Mouse (Mus musculus) thymus, postnatal 4 days (tissue): ENCODE measurements around the gene E2f6.

ENCODE experiments used
- DNase-seq: peaks from one replicate; pipeline ENCODE4 v3.0.0; 2021

Gene E2f6

GRCm38 (mm10) chr12:16810525-16811431 is at the start of gene E2f6:
Gene E2f6 (plus strand): TSS chr12:16810963.
- DNase-seq: peak; percentile 89

GRCm38 (mm10) chr12:16761461-16761860 is 49.3 kb upstream of the E2f6 start:
- no peak for DNase-seq

DNA sequence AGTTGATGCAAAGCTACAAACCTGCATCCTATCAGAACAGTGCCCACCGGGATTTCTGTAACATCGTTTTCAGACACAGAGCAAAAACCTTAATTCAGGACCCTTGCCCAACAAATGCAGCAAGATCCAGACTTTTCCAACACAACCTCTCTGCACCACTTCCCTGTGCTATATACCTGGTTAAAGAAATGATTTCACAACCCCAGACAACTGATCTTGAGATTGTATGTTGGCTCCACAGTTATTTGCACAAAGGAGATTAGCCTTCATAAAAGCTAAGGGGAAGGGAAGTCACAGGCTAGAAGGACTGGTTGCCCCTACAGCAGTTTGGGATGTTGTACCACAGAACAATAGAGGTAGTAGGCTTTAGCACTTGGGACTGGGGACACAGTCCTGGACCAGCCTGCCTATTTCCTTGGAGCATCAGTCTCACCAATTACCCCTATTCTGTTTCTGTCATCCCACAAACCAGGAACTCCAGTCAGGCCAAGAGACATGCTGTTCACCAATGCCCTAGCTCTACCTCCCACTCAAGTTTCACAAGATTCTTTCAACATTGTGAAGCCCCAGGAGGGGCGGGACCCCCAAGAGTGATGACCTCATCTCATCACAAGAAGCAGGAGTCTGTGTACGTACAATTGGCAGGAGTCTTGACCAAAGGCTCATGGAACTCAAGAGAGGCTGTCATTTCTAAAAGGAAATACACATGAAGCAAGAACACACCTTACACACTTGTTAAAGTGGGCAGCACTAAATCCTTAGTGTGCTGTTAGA is 46.9 kb upstream of the E2f6 start:
- no peak for DNase-seq

DNA sequence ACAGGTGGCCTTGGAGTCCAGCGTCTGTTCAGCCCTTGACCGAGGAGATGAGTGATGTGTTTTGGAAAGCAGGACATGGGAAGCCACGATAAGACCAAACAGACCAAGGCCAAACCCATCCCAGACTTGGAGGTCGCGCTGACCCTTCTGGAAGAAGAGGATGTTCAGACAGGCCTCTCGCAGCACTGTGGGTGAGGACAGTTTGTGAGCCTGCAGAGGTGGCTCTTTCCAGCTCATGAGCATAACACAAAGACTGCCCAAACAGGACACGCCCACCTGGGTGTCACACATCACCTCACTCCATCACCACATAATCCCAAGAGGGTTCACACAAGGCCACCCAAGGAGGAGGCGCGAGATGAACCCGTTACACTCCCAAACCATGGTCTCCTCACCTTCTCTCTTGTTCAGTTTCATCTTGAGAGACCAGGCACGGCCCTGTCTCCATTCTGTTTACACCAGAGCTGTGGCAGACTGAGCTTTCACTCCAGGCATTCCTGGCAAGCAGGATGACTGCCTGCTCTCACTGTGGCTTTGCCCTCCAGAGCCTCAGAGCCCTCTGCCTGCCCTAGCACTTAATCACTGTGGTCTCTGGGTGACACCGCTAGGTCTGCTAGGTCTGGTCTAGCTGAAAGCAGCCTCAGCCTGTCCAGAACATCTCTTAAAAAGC is 45.9 kb upstream of the E2f6 start:
- DNase-seq: no peak

DNA sequence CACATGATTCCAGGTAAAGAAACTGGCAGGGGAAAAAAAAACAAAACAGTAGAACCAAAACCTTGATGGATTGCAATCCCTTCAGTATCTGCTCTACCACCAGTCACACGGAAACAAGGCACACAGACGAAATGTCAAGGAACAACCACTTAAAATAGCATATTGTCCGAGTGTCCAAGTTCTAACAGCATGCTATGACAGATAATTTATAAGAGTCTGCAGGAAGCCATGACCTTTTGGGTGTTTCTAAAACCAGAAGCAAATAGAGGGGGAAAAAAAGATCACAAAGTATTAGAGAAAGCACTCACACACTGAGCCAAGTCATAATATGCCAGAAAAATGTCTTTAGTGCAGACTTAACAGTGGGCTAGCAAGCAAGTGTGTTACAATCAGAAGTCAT is 42.5 kb upstream of the E2f6 start:
- DNase-seq: no peak

GRCm38 (mm10) chr12:16768711-16769110 is 42.1 kb upstream of the E2f6 start:
- DNase-seq: no peak

- DNase-seq: no peak
Measured at GRCm38 (mm10) chr12:16769601-16770165, 41.1 kb upstream of the E2f6 start.

- DNase-seq: no peak
Measured at GRCm38 (mm10) chr12:16774605-16775004, 36.2 kb upstream of the E2f6 start.

DNA sequence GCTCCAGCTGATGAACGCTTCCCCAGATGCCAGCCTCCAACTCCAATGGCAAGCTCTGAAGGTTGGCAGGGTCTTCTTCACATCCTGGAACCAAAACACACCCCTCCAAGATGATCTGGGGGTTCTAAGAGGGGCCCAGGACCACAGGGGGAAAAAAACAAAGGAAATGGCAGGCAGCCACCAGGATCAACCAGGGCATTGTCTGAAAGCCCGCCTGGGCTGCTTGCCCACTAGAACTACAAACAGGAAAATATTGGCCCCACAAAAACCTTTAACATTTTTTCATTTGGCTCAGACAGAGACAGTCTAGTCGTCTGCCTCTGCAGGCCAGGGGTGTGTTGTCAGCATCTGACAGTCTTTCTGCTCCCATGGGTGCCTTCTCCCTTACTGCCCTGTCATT is 35.4 kb upstream of the E2f6 start:
- DNase-seq: no peak

DNA sequence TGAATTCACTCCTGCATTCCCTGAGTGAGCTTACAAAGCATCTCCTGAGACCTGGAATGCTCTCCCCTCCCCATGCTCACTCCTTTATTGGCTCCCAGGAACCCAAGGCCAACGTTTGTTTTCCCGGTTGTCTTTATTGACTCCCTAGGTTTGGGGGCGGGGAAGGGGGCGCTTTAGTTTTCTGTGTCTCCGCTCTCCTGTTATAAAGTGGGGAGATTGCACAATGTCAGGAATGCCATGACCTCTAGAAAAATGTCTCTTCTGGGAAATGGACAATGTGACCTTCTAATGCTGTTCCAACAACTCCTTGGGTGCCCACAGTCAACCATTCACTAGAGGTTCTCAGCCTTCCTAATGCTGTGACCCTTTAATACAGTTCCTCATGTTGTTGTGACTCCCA is 32.2 kb upstream of the E2f6 start:
- DNase-seq: no peak

- DNase-seq: no peak
Measured at GRCm38 (mm10) chr12:16779165-16779564, 31.6 kb upstream of the E2f6 start.

DNA sequence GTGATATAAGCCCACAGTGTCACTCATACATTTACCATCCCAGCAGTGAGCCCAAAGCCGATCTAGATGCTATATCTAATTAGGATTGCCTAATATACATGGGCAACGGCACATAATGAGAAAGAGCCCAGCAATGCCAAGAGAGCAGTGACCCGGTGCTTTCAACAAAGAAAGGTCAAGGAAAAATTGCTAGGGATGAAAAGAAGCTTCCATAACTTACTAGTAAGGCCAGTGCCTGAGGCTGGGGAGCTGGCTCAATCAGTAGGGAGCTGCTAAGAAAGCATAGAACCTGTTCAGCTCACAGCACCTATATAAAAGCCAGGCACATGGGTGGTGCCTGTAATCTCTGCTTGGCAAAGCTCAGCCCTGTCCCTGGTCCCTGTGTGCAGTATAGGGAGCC is 30.4 kb upstream of the E2f6 start:
- no peak for DNase-seq

DNA sequence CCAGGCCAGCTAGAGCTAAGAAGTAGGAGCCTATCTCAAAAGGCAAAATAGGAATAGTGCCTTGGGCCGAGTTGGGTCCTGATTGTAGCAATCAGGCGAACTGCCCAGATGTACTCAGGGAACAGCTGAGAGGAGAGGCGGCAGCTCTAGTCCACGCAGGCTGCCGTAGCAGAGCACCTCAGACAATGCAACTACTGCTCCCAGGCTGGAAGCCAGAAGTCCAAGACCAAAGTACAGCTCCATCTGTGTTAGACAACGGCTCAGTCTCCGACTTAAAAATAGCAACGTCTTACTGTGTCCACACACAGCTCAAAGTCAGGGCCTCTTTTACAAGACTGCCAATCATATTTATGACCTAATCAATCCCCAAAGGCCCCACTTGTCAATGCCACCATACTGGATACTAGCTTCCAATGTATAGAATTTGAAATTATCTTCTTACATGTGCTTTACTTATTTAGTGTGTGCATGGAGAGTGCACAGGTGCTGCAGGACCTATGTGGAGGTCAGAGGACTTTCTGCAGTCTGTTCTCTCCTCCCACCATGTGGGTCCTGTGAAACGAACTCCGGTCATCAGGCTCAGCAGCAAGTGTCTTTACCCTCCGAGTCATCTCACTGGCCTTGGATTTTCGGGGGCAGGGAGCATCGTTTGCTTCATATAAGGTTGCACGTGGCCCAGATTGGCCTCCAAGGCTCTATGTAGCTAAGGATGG is 29.6 kb upstream of the E2f6 start:
- DNase-seq: no peak

DNA sequence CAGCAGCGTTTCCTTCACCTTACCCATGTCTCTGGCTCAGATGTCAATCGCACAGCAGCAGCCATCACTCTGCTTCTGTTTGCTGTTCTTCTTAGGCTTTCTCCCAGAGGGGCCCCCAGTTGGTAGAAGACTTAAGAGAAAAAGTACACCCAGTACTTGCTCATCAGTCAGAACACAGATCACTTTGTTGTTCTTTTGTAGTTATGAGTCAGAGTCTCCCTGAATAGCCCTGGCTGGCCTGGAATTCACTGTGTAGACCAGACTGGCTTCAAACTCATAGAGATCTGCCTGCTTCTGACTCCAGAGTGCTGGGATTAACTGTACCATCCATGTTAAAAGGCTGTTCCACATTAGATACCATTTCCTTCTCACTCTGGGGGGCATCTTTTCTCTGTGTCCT is 22.2 kb upstream of the E2f6 start:
- no peak for DNase-seq

DNA sequence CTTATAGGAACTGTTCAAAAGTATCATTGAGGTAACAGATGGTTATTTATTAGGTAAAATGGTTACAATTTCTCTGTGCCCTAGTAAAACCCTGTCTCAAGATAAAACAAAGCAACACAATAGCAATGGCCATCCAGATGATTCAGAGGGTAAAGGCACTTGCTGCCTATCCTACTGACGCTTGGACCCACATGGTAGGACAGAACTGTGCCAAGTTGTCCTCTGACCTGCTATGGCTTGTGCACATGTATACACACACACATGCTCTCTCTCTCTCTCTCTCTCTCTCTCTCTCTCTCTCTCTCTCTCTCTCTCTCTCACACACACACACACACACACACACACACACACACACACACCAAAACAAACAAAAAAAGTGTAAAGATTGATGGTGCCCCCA is 21.6 kb upstream of the E2f6 start:
- DNase-seq: no peak

DNA sequence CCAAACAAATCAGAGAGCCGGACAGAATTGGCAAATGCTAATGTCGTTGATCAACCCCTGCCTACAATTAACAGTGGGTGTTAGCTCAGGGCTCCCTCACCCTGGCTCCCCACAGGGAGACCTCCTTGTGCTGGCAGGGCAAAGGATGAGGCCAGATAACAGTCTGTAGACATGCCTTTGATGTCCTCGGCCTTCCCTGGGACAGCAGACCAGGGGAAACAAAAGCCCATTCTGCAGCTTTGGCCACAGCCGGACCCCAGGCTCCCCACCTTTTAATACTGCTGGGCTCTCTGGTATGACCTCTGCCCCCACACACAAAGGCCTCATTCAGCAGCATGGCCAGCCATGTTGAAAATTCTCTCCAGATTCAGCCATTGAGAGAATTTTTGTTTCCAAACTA is 21.0 kb upstream of the E2f6 start:
- no peak for DNase-seq

GRCm38 (mm10) chr12:16790456-16790855 is 20.3 kb upstream of the E2f6 start:
- DNase-seq: no peak

DNA sequence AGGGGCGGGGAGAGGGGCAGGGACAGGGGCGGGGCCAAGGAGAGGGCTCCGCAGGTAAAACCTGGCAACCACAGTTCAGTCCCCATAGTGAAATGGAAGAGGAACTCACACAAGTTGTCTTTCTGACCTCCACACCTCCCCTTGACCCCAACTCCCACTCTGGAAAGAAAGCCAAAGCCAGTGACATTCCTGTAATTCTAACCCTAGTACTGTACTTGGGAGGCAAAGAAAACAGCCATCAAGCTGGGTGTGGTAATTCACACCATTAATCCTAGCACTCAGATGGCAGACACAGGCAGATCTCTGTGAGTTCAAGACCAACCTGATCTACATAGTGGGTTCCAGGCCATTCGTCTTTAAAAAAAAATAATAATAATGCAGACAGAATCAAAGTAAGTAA is 17.4 kb upstream of the E2f6 start:
- DNase-seq: no peak

DNA sequence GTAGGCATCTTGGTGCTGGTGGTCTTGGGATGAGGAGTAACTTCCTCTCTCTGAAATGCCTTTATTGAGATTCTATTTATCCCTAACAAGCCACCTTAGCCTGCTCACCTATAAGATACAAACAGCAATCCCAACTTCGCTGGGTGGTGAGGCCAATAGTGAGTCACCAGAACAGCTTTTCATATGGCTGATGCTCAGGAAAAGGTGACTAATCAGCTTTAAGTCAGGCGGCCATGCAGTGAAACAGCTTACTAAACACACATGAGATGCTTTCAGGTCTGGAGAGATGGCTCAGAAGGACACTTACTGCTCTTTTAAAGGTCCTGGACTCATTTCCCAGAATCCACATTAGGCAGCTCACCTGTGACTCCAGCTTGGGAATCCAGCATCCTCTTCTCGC is 15.0 kb upstream of the E2f6 start:
- DNase-seq: no peak

DNA sequence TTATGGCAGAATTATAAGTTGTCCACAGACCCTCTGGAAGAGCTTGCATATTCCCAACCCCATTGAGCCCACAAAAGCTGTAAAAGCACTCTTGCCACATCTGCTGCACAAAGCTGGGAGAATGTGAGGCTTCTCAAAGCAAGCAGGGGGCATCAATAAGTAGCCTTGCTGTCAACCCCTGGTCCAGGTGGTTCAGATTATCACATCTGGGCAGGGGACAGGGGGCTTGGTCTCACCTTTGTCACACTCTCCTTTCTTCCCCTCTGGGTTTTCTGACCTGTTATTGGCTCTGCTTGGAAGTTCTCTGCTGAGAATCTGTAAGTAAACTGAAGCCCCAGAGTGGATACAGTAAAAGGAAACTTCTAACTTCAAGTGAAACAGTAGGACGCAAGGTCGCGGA is 11.9 kb upstream of the E2f6 start:
- DNase-seq: no peak

DNA sequence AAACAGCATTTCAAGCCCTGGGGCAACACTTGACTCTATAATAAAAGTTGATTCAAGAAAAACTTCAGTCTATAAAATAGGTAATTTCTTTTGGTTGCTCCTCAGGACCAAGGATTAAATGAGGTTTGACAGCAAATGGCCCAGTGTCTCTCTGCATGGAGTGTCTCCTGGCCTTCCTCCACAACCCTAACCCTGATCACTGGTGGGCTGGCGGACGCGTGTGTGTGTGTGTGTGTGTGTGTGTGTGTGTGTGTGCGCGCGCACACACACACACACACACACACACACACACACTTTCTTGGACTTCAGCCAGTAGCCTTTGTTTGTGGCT is 10.9 kb upstream of the E2f6 start:
- no peak for DNase-seq

DNA sequence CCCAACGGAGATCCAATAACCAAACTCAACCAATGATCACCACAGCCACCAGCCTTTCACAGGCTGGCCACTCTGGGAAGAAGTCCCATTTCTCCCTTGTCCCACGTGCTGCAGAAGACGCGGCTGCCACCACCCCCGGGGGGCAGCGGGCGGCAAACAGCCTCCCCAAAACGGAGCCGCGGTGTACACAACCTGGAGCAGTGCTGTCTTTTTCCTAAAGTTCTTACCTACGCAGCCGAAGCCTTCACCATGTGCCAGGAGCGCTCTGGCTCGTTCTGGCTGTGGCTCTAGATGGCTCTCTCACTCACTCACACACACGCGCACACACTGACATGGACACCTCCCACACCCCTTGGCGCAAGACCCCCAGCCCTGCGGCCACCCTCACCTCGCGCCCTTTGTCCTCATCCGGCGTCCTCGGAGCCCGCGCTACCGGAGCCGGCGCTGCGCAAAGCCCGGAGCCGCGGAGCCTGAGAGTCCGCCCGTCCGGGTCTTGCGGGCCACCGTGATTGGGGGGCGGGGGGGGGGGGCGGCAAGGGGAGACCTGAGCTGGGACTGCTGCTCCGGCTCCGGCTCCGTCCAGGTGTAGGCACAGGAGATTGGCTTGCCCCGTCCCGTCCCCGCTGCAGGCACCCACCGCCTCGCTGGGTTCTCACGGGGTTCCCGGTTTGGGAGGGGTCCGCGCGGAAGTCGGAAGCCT is 10.4 kb upstream of the E2f6 start, which contains the start of gene Greb1:
Greb1 (minus strand) TSS at position 628 of the 700 bp plus-strand sequence.
- DNase-seq: peak; percentile 53
